Mouse (Mus musculus) liver, adult 2 months (tissue): ENCODE results near the gene Plce1. TPM values are rescaled to one million over a fixed set of nuclear protein-coding genes. Genes with fewer than 3 reads are reported as not detected.

Experiments
- DNase-seq: peaks from one replicate; pipeline ENCODE4 v3.0.0-alpha.2; 2011; ENCODE audit warnings: low read depth, low spot score; ENCODE audit errors: extremely low read depth
- H3K27ac ChIP-seq: fragments of 200-500 bp; replicated peaks from 2 replicates; pipeline ENCODE4 v1.5.1; 2012; ENCODE audit warnings: low read depth, mild to moderate bottlenecking, control low read depth, inconsistent platforms, low read length; ENCODE audit not compliant: insufficient read depth
- H3K27me3 ChIP-seq: fragments of 200-500 bp; 2 replicates; pipeline ENCODE4 v1.6.1; 2012; ENCODE audit warnings: mild to moderate bottlenecking, moderate library complexity, low read length, inconsistent platforms; ENCODE audit not compliant: control insufficient read depth, insufficient read depth
- H3K36me3 ChIP-seq: fragments of 200-500 bp; 2 replicates; pipeline ENCODE4 v1.6.1; 2012; ENCODE audit warnings: low read length, inconsistent platforms; ENCODE audit not compliant: control insufficient read depth, insufficient read depth
- H3K4me1 ChIP-seq: fragments of 200-500 bp; 2 replicates; pipeline ENCODE4 v1.6.1; 2011; ENCODE audit warnings: low read length; ENCODE audit not compliant: control insufficient read depth, insufficient read depth
- H3K4me3 ChIP-seq: fragments of 200-500 bp; 2 replicates; pipeline ENCODE4 v1.5.1; 2011; ENCODE audit warnings: low read depth, mild to moderate bottlenecking, control low read depth, low read length, moderate library complexity; ENCODE audit not compliant: insufficient read depth
- H3K79me2 ChIP-seq: fragments of 200-500 bp; 2 replicates; pipeline ENCODE4 v1.6.1; 2012; ENCODE audit warnings: inconsistent platforms, mild to moderate bottlenecking, low read length, moderate library complexity; ENCODE audit not compliant: control insufficient read depth, insufficient read depth
- H3K9ac ChIP-seq: fragments of 200-500 bp; 2 replicates; pipeline ENCODE4 v1.6.1; 2012; ENCODE audit warnings: low read depth, mild to moderate bottlenecking, control low read depth, inconsistent platforms, low read length
- CTCF ChIP-seq: fragments of 200-500 bp; IDR thresholded peaks from 2 replicates; pipeline ENCODE4 v1.5.1; 2011; ENCODE audit warnings: low read depth, low read length, control low read depth
- POLR2A ChIP-seq: fragments of 200-500 bp; IDR thresholded peaks from 2 replicates; pipeline ENCODE4 v1.6.1; 2011; ENCODE audit warnings: low read length, control low read depth; ENCODE audit not compliant: insufficient read depth; ENCODE audit errors: extremely low read depth
- WGBS: fragments of 180-500 bp; shearing (Covaris S2); methylation state at CpG from one replicate; pipeline ENCODE4 v1.1.7; 2018; 5-methylcytosine and 5-hydroxymethylcytosine counted together
- polyA plus RNA-seq: library from polyadenylated mRNA; depleted of rRNA; stranded (reverse); fragments of >200 nt; gene quantifications from 2 replicates; pipeline ENCODE4 v1.2.3, GENCODE M21; 2012
- total RNA-seq: library from RNA; depleted of rRNA; stranded (reverse); fragments of >200 nt; gene quantifications from 2 replicates; pipeline ENCODE4 v1.2.3, GENCODE M21; 2014

Gene Plce1
- total and polyA plus RNA-seq, 2 experiments: 1.9 to 8.6 TPM

GRCm38 (mm10) chr19:38578554-38579146, 97.7 kb downstream of the Plce1 start:
- no peak for DNase-seq
- H3K27me3 ChIP-seq: no peaks in the 10 kb centered on the region
- 60% methylated on average over 8 of the region's 8 CpGs for WGBS
- H3K9ac ChIP-seq: no peak overlapping the region
- no peaks in the 10 kb centered on the region for H3K79me2 ChIP-seq
- TF ChIP-seq POLR2A (no peak), CTCF (no peak)
- no peak overlapping the region for H3K4me3 ChIP-seq
- no peaks in the 10 kb centered on the region for H3K36me3 ChIP-seq
- no peak overlapping the region for H3K27ac ChIP-seq
- H3K4me1 ChIP-seq: no peaks in the 10 kb centered on the region

GRCm38 (mm10) chr19:38582861-38583260, 102.0 kb downstream of the Plce1 start:
- DNase-seq: no peak
- no peak for TF ChIP-seq POLR2A
- no peak for TF ChIP-seq CTCF
- Histone ChIP-seq H3K27ac (no peak overlapping the region), H3K36me3 (no peaks in the 10 kb centered on the region), H3K27me3 (no peaks in the 10 kb centered on the region), H3K79me2 (no peaks in the 10 kb centered on the region; the same call in 1 of the 2 replicates), H3K4me1 (no peaks in the 10 kb centered on the region), H3K4me3 (no peak overlapping the region), H3K9ac (no peak overlapping the region)
- 94% methylated on average over 1 of the region's 1 CpGs for WGBS

- Histone ChIP-seq H3K36me3 (no peaks in the 10 kb centered on the region), H3K27me3 (no peaks in the 10 kb centered on the region), H3K27ac (no peak overlapping the region), H3K79me2 (no peaks in the 10 kb centered on the region; the same call in 1 of the 2 replicates), H3K4me1 (no peaks in the 10 kb centered on the region), H3K9ac (no peak overlapping the region), H3K4me3 (no peak overlapping the region)
- no peak for DNase-seq
- TF ChIP-seq POLR2A: no peak
- no peak for TF ChIP-seq CTCF
- 75% methylated on average over 5 of the region's 5 CpGs for WGBS
Observed at GRCm38 (mm10) chr19:38587559-38587958, 106.7 kb downstream of the Plce1 start.

GRCm38 (mm10) chr19:38589466-38589865, 108.6 kb downstream of the Plce1 start:
- no peak overlapping the region for H3K4me3 ChIP-seq
- TF ChIP-seq POLR2A (no peak), CTCF (no peak)
- 72% methylated on average over 5 of the region's 5 CpGs for WGBS
- no peaks in the 10 kb centered on the region for H3K36me3 ChIP-seq
- H3K79me2 ChIP-seq: no peaks in the 10 kb centered on the region; the same call in 1 of the 2 replicates
- no peak for DNase-seq
- H3K27ac ChIP-seq: no peak overlapping the region
- H3K4me1 ChIP-seq: no peaks in the 10 kb centered on the region
- no peaks in the 10 kb centered on the region for H3K27me3 ChIP-seq
- no peak overlapping the region for H3K9ac ChIP-seq

- TF ChIP-seq CTCF (no peak), POLR2A (no peak)
- no peaks in the 10 kb centered on the region for H3K36me3 ChIP-seq
- no peak overlapping the region for H3K9ac ChIP-seq
- no peaks in the 10 kb centered on the region; the same call in 1 of the 2 replicates for H3K79me2 ChIP-seq
- WGBS: 84% methylated on average over 8 of the region's 8 CpGs
- no peaks in the 10 kb centered on the region for H3K27me3 ChIP-seq
- no peak for DNase-seq
- no peaks in the 10 kb centered on the region for H3K4me1 ChIP-seq
- no peak overlapping the region for H3K4me3 ChIP-seq
- no peak overlapping the region for H3K27ac ChIP-seq
Observed at GRCm38 (mm10) chr19:38589941-38590340, 109.0 kb downstream of the Plce1 start.

- Histone ChIP-seq H3K4me1 (no peaks in the 10 kb centered on the region), H3K79me2 (no peaks in the 10 kb centered on the region), H3K36me3 (no peaks in the 10 kb centered on the region), H3K27me3 (no peaks in the 10 kb centered on the region), H3K9ac (no peak overlapping the region), H3K4me3 (no peak overlapping the region), H3K27ac (no peak overlapping the region)
- 77% methylated on average over 7 of the region's 7 CpGs for WGBS
- TF ChIP-seq POLR2A: no peak
- no peak for TF ChIP-seq CTCF
- DNase-seq: no peak
Observed at GRCm38 (mm10) chr19:38592566-38593224, 111.8 kb downstream of the Plce1 start.
